Mouse (Mus musculus) ES-E14 (cell line): ENCODE data around the gene Kdm1b. TPM values are rescaled to one million over a fixed set of nuclear protein-coding genes. Genes with fewer than 3 reads are reported as not detected.

Experiments used
- DNase-seq: peaks from one replicate; pipeline ENCODE4 v3.0.0-alpha.2; 2013; ENCODE audit warnings: low read depth, low spot score
- H3K27ac ChIP-seq: 2 replicates; pipeline ENCODE4 v1.5.1; 2012; ENCODE audit warnings: low read depth, mild to moderate bottlenecking, low read length, moderate library complexity, mixed read lengths; ENCODE audit not compliant: poor library complexity, insufficient read depth, severe bottlenecking
- H3K36me3 ChIP-seq: 2 replicates; pipeline ENCODE4 v1.6.1; 2012; ENCODE audit warnings: mild to moderate bottlenecking, low read length, moderate library complexity, mixed read lengths; ENCODE audit not compliant: control insufficient read depth, poor library complexity, insufficient read depth, severe bottlenecking
- H3K4me1 ChIP-seq, 2 experiments: fragments of 150-350 bp in 1 of 2; sonication (generic) in 1 of 2; 2 replicates each; pipeline ENCODE4 v1.6.1; 2012; ENCODE audit warnings: low read length in 2 of 2, mild to moderate bottlenecking in 1 of 2, mixed read lengths in 1 of 2; ENCODE audit not compliant: control insufficient read depth in 2 of 2, insufficient read depth in 2 of 2, poor library complexity in 1 of 2
- H3K4me3 ChIP-seq, 2 experiments: fragments of 150-350 bp in 1 of 2; sonication (generic) in 1 of 2; 2 replicates each; pipeline ENCODE4 v1.5.1; 2012; ENCODE audit warnings: low read length in 2 of 2, low read depth in 1 of 2, mild to moderate bottlenecking in 1 of 2, mixed read lengths in 1 of 2; ENCODE audit not compliant: insufficient read depth in 1 of 2, poor library complexity in 1 of 2, severe bottlenecking in 1 of 2
- H3K9ac ChIP-seq: 2 replicates; pipeline ENCODE4 v1.6.1; 2012; ENCODE audit warnings: low read depth, mild to moderate bottlenecking, low read length, mixed read lengths; ENCODE audit not compliant: poor library complexity, insufficient read depth, severe bottlenecking
- H3K9me3 ChIP-seq: fragments of 150-350 bp; sonication (generic); 2 replicates; pipeline ENCODE4 v1.6.1; 2012; ENCODE audit warnings: low read depth, mild to moderate bottlenecking, low read length; ENCODE audit not compliant: control insufficient read depth, insufficient read depth
- CHD2 ChIP-seq: IDR thresholded peaks from 2 replicates; pipeline ENCODE4 v1.6.1; 2014; ENCODE audit warnings: mild to moderate bottlenecking, low read depth, low read length, inconsistent platforms
- HCFC1 ChIP-seq: IDR thresholded peaks from 2 replicates; pipeline ENCODE4 v1.6.1; 2012; ENCODE audit warnings: low read length, inconsistent platforms, borderline replicate concordance; ENCODE audit not compliant: insufficient read depth
- MAFK ChIP-seq: IDR thresholded peaks from 2 replicates; pipeline ENCODE4 v1.6.1; 2014; ENCODE audit warnings: mild to moderate bottlenecking, low read depth, low read length, inconsistent platforms; ENCODE audit not compliant: insufficient read depth
- ZC3H11A ChIP-seq: IDR thresholded peaks from 2 replicates; pipeline ENCODE4 v1.6.1; 2012; ENCODE audit warnings: low read depth, mild to moderate bottlenecking, inconsistent platforms, low read length, borderline replicate concordance
- ZNF384 ChIP-seq: IDR thresholded peaks from 2 replicates; pipeline ENCODE4 v1.6.1; 2012; ENCODE audit warnings: low read depth, low read length, inconsistent platforms
- in situ Hi-C, 2 experiments: fragments of 600-800 bp; cut with MboI; formaldehyde crosslinking; loops; one replicate each; pipeline ENCODE4 v1.15.1; 2025; ENCODE audit warnings: low sequenced_read_pairs in 2 of 2, inconsistent platforms in 1 of 2; ENCODE audit not compliant: unreplicated experiment in 2 of 2
- total RNA-seq: library from RNA; depleted of rRNA; stranded (reverse); fragments of 300-350 nt; gene quantifications from 2 replicates; pipeline ENCODE4 v1.2.3, GENCODE M21; 2012

Kdm1b gene
- total RNA-seq, 1 experiment: 9.5 TPM

GRCm38 (mm10) chr13:47040061-47040460, 3.2 kb upstream of the Kdm1b start:
- Histone ChIP-seq H3K4me3 (no peak overlapping the region), H3K36me3 (no peaks in the 10 kb centered on the region), H3K27ac (no peak overlapping the region), H3K4me1 (peaks cover 0 to 2% of the 10 kb centered on the region in 2 experiments; a peak in 1 of 4 replicates), H3K9ac (no peak overlapping the region), H3K9me3 (no peaks in the 10 kb centered on the region)
- no peak for TF ChIP-seq ZNF384
- TF ChIP-seq HCFC1: no peak
- no peak for TF ChIP-seq CHD2
- no peak for TF ChIP-seq ZC3H11A
- TF ChIP-seq MAFK: no peak
- in situ Hi-C loops: no loop called here
- DNase-seq: no peak

DNA sequence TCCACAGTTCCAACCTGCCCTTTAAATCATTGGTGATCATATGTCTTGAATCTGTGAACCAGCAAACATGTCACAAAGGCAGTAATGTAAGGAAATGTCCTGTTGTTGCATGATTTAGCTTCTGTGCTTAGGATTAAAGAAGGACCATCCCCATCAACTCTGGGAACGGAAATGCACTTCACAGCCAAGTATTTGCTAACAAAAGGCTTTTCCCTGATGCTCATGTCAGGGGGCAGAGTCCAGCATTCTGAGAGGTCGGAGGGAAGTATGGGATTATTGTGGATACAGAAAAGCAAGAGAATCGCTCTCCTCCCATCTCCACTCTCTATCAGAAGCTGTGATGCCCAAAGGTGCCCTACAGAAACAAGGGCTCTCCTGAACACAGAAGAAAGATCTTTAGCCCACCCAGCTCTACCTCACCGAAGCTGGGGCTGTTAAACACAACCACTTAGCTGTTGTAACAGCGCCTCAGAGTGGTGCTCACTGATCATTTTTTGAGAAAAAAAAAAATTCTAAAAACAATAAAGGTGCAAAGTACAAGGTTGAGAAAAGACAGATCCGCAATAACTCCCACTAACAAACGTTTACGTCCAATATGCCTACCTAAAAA, 1.2 kb upstream of the Kdm1b start:
- TF ChIP-seq ZNF384 (no peak), HCFC1 (no peak), CHD2 (no peak), MAFK (no peak), ZC3H11A (no peak)
- Histone ChIP-seq H3K4me3 (peak overlapping the region in 1 of 2 experiments; percentile 73; a peak in 3 of 4 replicates), H3K36me3 (no peaks in the 10 kb centered on the region), H3K4me1 (peaks cover 0 to 3% of the 10 kb centered on the region in 2 experiments; a peak in 1 of 4 replicates), H3K27ac (no peak overlapping the region), H3K9ac (no peak overlapping the region), H3K9me3 (no peaks in the 10 kb centered on the region)
- in situ Hi-C loops: no loop called here
- DNase-seq: no peak

- Histone ChIP-seq H3K9me3 (no peaks in the 10 kb centered on the region), H3K4me1 (peaks cover 0 to 3% of the 10 kb centered on the region in 2 experiments; a peak in 1 of 4 replicates), H3K9ac (peak overlapping the region; percentile 73), H3K36me3 (no peaks in the 10 kb centered on the region), H3K27ac (no peak overlapping the region), H3K4me3 (peak overlapping the region; percentile 81 to 96)
- in situ Hi-C loops: no loop called here
- no peak for DNase-seq
- TF ChIP-seq MAFK: no peak
- TF ChIP-seq ZC3H11A: no peak
- TF ChIP-seq HCFC1: no peak
- no peak for TF ChIP-seq CHD2
- no peak for TF ChIP-seq ZNF384
These were observed 726 bp downstream of the Kdm1b start for GRCm38 (mm10) chr13:47043833-47044616.

- Histone ChIP-seq H3K4me3 (peak within 1 kb of the TSS; percentile 81 to 96), H3K9ac (peak within 1 kb of the TSS; percentile 73), H3K27ac (no peak within 1 kb of the TSS), H3K4me1 (peaks cover 0 to 3% of the 10 kb centered on the region in 2 experiments; a peak in 1 of 4 replicates), H3K9me3 (no peaks in the 10 kb centered on the region), H3K36me3 (no peaks in the 10 kb centered on the region)
- no peak for DNase-seq
- no peak for TF ChIP-seq MAFK
- in situ Hi-C loops: no loop called here
These were observed 1.3 kb downstream of the Kdm1b start, which contains the start of gene Tpmt for GRCm38 (mm10) chr13:47044617-47044947. Tpmt (minus strand) TSS chr13:47044737.
